Mouse (Mus musculus) kidney, postnatal 4 days (tissue): ENCODE data around the gene Efs.
"Not testable (repeated sequence)": the region's sequence is repeated elsewhere in the genome, so short reads cannot be mapped to it uniquely, and the experiment has no call there.

ENCODE experiments used
- DNase-seq, 2 experiments: peaks; one replicate each; pipeline ENCODE4 v3.0.0; 2021; ENCODE audit warnings: mixed read lengths in 2 of 2

Efs gene

DNA sequence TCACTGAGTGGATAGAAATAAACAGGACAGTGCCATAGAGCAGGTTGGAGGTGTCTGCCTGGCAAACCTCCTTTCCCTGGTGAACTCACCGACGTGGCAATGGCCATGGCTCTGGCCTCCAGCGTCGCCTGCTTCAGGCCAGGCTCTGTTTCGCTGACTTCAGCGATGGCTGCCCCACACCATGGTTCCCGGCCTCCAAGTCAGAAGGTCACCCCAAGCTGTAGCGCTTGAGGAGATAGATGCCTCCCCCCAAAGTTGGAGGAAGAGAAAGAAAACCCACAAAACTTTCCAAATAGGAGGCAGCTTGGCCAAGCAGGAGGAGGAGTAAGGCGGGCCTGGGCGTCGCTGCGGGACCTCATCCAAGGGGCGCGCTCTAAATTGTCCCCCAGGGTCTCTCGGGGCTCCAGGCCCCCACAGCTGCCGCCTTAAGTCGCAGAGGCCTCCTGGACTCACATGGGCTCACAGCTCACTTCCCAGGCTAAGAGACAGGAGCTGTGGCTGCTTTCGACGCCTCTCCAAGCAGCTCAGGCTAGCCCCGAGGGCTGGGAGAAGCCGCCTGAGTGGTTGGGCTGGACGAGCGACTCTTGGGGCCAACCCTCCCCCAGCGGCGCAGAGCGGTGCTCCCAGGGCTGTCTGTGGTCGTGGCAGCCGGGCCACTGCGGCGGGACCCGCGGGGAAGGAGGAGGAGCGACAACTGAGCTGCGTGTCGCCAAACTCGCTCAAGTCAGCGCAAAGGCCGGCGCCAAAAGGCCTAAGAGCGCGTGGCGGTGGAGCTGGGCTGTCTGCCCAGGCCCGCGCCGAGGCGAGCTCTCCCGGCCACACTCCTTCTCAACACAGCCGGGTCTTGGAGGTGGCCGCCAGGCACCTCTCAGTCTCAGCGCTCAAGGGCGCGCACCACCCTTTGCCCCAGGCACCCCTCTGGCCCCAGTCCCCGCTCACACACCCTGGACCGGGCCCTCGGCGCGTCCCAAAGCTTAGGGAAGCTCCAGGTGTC, at the start of gene Efs:
Gene Efs (minus strand): TSS at position 778 of the 994 bp plus-strand sequence.
- DNase-seq, result peak; percentile 80 to 88

DNA sequence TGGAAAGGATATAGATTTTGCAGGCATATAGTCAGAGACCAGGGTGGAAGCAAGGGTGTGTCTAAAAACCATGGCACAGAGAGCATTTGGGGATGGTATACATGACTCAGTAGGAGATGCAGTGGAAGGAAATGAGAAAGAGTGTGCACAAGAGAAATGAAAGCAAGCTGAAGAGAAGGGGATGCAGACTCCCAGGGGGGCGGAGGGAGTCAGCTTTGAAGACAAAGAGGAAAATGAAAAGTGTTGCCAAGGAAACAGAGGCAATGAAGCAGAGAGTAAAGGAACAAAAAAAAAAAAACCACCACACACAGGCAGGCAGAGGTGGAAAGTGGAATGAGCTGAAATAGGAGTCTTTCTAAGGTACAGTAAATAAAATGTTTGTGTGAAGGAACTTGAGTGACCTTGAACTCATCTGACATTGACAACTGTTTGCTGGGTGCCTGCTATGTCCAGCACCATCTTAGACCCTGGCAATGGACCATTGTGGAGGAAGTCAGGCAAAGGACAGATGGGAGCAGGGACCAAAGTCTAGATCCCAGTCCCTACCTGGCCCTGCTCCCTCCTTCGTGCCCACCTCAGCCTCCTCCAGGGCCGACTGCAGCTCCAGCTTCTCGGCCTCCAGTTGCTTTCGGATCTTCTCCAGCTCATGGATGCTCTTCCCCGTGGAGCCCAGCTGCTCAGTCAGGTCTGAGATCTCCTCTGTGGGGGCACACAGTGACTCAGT, 48.3 kb upstream of the Efs start:
- no peak for DNase-seq

DNA sequence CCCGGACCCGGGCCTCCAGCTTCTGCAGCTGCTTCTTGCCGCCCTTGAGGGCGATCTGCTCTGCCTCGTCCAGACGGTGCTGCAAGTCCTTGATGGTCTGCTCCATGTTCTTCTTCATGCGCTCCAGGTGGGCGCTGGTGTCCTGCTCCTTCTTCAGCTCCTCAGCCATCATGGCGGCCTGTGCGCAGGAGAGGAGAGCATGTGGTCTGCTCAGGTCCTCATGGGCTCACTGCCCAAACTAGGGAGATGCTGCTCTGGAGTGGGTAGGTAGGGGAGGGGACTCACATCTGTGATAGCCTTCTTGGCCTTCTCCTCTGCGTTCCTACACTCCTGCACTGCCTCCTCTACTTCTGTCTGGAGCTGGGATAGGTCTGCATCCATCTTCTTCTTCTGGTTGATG, 46.9 kb upstream of the Efs start:
- not testable (repeated sequence) for DNase-seq

DNA sequence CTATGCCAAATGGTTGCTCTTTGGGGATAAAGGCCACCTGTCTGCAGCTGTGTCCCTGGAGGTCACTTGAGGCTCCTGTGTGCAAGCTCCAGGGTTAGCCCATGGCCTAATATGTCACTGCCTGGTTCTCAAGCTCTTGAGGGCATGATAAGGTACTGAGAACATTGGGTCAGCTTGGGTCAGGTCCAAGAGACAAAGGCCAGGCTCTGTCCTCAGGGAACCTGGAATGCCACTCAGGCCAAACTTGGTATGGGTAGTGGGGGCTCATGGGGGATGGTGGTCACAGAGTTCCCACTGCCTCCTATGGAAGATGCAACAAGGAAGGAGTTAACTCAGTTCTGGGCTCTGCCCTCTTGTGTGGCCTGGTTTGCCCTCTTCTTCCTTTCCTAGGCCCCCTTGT, 42.4 kb upstream of the Efs start:
- DNase-seq, result no peak

DNA sequence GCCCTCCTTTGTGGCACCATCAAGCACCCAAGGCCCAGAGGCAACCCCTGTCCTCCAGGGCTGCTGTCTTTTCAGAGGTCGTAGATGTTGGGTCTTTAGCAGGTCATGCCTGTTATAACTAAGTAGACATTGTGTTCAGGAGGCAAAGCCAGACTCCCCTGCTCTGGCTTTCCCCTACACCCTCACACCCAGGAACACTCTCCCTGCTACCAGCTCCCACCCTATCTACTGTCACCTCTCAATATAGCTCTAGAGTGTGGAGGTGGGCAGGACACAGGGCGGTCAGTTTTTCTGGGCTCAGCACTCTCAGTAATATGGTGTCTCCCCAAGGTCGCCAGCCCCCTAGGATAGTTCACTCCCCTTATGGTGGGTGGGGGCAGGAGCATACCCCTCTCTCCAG, 41.9 kb upstream of the Efs start:
- DNase-seq, result no peak

DNA sequence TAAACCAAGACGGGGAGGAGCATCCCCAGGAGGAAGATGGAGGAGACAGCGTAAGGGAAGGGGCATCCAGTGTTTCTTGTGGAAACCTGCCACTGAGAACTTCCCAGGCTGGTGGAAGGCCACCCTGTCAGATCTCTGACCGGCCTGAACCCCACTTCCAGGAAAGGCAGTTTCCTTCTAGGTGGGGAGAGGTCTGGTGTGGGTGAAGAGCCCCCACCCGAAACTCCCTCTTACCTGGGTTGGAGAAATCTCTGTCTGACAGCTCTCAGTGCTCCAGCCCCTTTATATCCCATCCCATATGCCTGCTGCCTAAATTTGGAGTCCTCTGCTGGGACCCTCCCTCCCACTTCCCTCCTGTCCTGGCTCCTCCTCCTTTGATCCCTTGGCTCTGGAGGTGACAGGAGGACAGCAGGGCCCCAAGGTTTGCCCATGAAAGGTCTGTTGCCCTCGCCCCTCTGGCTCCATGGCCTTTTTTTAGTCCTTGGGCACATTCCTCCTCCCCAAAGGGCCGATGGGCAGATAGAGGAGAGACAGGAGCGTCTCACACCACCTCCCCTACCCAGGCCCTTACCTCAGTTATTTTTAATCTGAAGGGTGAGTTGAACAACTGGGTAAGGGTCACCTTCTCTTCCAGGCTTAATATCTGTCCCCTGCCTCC, 40.5 kb upstream of the Efs start, which contains the start of gene Myh6:
Gene Myh6 (minus strand): TSS at position 608 of the 658 bp plus-strand sequence.
- no peak for DNase-seq

DNA sequence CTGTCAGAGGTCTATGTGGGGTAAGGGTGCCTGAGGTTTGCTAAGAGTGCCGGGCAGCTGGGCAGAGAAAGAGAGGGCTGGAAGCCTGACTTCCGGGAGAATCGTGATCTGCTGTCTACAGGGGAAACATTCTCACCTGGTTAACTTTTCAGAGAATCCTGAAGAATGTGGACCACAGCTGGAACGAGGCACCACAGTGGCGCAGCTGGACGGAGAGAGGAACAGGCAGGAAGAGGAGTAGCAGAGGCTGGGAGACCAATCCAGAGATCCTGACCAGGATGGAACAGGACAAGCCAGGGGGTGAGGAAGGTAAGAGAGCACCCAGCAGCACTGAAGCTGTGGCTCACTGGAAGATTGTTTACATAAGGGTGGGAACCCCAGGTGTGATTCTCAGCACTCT, 39.7 kb upstream of the Efs start:
- no peak for DNase-seq

DNA sequence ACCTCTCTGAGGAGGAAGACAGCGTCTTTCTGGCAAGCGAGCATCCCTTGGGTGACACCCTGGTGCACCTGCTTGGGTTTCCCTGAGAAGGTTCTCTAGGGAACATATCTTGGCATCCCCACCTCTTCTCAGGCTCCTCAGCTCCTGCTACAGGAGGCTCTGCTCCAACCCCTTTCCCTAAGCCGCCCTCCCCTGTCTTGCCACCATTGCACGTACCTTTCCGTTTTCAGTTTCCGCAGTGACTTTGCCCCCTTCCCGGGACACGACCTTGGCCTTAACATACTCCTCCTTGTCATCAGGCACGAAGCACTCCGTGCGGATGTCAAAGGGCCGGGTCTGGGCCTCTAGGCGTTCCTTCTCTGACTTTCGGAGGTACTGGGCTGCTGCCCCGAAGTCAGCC, 39.1 kb upstream of the Efs start:
- no peak for DNase-seq

DNA sequence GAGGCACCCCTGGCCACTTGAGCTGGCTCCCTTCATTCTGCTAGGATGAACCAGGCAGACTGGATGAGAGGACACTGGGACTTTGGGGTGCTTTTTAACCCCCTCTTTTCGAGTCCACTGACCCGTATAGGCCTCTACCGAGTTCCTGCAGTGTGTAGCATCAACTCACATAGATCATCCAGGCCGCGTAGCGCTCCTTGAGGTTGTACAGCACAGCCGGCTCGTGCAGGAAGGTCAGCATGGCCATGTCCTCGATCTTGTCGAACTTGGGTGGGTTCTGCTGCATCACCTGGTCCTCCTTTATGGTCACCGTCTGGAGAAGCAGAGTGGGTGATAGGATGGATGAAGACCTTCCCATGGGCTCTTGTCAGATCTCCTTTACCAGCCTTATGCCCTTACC, 37.8 kb upstream of the Efs start:
- no peak for DNase-seq

DNA sequence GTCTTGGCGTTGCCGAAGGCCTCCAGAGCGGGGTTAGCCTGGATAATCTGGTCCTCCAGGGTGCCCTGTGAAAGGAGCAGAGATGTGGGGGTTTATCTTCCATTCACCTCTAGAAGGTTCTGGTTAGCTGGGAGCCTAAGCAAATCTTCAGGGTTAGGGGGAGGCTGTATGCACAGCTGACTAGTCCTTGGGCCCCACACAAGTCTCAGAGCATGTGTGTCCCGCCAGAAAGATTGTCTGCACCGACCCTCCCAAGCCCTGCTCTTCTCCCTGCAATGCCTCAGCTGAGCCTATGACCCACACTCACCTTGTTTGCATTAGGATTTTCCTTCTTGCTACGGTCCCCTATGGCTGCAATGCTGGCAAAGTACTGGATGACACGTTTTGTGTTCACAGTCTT, 36.8 kb upstream of the Efs start:
- no peak for DNase-seq

DNA sequence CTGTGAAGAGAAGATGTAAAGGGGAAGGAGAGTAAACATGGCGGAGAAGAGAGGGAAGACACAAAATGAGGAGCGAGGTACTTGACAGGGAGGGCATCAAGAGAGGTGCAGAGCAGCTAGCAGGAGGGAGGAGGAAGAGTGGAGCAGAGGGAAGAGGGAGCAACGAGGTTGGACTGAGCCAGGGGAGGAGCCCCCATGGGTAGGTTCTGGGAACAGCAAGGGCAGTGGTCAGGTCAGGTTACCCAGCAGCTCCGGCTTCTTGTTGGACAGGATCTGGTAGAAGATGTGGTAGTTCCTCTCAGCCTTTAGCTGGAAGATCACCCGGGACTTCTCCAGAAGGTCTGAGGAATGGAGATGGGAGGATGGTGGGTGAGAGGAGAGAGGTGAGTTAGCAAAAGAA, 35.6 kb upstream of the Efs start:
- DNase-seq, result no peak

DNA sequence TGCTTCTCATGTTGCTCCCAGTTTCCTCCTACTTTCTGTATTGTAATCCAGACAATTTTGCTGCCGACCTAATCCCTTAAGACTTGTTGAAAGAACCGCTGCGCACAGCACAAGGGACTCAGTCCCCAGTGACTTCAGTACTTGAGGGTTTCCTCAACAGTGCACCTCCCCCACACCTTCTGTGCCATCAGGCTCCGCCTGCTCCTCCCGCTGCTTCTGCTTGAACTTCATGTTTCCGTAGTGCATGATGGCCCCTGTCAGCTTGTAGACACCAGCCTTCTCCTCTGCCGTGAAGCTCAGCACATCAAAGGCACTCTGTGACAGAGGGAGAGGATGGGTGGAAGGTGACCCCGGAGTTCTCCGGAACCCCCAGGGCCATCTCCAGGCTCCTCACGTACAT, 34.8 kb upstream of the Efs start:
- no peak for DNase-seq

DNA sequence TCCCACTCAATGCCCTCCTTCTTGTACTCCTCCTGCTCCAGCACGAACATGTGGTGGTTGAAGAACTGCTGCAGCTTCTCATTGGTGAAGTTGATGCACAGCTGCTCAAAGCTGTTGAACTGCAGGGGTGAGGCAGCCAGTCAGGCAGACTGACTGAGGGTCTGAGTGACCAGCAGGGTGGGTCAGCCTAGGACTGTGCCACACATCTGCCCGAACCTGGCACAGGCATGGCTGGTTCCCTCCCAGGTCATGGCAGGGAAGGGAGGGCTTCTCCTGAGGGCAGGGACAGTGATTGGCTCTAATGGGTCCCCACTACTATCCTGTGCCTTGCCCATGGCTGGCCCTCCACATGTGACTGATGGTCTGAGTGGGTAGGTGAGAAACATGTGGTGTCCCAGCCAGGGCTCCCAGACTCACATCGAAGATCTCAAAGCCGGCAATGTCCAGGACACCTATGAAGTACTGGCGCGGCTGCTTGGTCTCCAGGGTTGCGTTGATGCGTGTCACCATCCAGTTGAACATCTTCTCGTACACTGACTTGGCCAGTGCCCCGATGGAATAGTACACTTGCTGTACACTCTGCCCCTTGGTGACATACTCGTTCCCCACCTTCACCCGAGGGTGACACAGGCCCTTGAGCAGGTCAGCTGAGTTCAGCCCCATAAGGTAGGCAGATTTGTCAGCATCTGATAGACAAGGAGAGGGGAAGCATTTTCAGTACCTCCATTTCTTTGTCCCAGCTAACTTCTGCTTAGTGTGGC, 34.1 kb upstream of the Efs start:
- not testable (repeated sequence) for DNase-seq

DNA sequence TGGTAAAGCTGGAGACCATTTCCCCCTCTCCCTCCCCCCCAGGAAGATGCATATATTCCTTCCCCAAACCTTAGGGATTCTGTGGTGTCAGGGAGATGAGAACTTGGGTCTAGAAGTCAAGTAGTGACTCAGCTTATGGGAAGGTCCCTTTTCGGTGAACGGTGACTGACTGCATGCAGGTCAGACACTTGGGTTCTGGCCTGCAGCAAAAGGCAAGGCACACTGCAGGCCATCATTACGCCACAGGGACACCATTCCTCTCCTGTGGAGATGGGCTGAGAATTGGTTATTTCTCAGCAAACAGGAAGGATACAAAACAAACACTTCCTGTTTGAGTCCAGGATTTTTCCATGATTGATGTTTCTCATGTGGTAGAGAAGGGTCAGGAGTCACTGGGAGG, 33.3 kb upstream of the Efs start:
- DNase-seq, result no peak

DNA sequence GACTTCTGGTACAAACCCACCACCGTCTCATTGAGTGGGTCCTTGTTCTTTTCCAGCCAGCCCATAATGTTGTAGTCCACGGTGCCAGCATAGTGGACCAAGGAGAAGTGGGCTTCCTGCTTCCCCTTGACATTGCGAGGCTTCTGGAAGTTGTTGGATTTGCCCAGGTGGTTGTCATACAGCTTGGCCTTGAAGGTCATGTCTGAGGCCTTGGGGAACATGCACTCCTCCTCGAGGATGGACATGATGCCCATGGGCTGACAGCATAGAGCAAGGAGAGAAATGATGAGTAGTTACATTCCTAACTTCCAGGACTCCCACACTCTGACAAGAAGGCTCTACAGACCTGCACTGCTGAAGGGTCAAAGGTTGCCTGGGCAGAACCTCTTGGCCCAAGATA, 32.6 kb upstream of the Efs start:
- DNase-seq, result no peak

DNA sequence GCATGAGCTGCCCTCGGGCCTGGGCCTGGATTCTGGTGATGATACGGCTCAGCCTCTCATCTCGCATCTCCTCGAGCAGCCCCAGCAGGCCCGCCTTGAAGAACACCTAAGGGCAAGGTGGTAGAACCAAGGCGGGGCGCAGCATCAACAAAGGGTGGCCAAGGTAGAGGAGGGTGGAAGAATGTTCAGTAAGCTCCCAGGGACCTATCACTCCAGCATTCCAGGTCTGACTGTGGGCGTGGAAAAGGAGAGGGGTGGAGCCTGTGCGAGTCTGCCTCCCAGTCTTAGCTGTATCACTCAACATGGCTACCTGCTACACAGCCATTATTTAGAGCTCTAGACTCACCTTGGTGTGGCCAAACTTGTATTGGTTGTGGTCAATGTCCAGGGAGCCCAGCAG, 30.6 kb upstream of the Efs start:
- DNase-seq, result no peak

DNA sequence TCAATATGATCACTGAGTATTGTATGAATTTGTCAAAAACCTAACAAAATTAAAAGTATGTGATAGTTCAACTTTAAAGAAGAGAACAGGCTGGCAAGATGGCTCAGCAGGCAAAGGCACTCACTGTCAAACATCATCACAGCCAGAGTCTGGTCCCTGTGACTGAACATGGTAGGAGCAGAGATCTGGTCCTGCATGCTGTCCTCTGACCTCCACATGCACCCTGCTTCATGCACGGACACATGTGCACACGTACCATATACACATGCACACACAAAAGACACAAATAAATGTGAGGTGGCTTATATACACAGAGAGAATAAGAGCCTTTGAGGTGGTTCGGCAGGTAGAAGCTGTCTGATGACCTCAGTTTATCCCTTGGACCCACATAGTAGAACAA, 29.6 kb upstream of the Efs start:
- no peak for DNase-seq

DNA sequence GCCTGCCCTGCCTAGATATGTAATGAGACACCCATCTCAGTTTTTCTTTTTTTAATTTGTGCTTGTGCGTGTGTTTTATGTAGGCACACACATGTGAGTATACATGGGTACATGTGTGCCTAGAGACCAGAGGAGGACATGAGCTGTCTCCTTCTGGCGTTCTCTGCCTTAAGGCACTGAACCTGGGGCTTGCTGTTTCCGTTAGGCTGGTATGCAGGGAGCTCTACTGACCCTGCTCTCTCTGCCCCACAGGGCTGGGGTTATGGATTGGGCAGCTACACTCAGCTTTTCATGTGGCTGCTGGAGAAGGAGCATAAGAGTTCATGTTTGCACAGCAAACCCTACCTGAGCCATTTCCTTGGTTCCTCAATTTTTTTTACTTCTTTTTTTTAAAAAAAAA, 28.5 kb upstream of the Efs start:
- no peak for DNase-seq

DNA sequence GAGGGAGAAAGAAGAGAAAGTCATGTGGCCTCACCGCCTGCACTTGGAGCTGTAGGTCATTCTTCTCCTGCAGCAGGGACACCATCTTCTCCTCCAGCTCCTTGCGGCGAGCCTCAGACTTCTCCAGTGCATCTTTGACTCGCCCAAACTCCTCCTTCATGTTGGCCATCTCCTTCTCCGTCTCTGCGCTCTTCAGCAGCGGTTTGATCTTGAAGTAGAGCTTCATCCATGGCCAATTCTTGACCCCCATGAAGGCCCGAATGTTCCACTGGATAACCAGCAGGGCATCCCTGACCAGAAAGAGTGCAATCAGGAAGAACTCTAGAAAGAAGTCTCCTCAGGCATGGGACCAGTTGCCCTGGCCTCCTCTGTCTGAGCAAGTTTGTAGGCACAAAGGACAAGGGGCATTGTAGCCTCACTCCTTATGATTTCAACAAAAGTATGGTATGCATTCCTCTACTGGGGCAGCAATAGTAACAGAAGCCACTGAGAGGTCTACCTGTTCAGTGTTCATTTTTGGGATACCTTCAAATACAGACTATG, 27.8 kb upstream of the Efs start:
- no peak for DNase-seq

DNA sequence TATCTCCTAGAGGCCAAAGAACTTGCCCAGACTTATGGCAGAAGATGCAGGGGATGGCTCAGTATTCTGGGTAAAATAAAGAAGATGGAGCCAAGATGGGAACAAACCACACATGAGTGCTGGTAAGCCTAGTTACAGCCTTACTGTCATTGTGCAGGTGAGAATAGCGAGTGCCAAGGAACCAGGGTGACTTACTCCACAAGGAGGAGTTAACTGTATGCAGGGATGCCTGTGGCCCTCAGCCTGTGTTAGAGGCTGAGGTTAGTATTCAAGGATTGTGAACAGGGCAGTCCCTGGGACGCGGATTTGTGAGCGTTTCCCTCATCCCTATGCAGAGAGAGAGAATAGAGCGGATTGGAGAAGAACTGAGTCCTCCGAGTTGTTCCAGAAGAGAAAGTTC, 25.7 kb upstream of the Efs start:
- DNase-seq, result no peak

DNA sequence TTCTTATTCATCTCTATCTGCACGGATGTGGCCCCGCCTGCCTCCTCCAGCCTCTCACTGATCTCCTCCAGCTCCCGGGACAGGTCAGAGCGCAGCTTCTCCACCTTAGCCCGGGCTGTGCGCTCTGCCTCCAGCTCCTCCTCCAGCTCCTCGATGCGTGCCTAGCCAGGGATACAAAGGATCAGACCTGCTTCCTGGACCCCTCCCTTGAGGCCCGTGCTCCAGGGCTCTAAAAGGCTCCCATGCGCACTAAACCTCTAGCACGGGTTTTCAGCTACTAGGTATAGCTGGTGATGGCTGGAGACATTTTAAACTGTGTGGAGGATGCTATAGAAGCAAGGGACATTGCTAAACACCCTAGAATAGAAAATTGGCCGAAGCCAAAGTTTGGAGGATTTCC, 24.6 kb upstream of the Efs start:
- DNase-seq, result no peak

DNA sequence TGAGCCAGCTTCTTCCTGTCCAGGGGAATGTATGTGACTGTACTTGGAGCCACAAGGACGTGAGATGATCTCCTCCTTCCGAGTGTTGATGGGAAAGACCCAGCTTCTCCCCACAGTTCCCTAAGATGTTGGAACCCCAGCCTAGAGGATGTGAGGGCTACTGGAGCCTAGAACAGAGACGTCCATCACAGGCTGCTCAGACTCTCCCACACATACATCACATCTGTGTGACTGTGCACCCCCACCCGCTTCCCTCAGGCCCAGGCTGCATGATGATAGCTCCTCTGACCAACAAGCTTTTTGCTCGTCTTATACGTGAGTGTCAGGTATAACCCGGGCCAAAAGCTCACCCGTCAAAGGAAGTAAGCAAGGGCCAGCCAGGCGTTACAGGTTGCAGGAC, 22.9 kb upstream of the Efs start:
- DNase-seq, result no peak
